Mouse (Mus musculus) cerebellum, adult 9-11 months (tissue): Measurements from ENCODE around the gene Fam83f.
A peak's percentile ranks its signal among the peaks of the same experiment; 100 is the strongest.

Experiments
- DNase-seq: peaks from one replicate; pipeline ENCODE4 v3.0.0; 2022

The Fam83f gene

GRCm38 (mm10) chr15:80671295-80672252 lies at the start of gene Fam83f:
Gene Fam83f (plus strand): TSS chr15:80671847.
- peak; percentile 14 for DNase-seq

GRCm38 (mm10) chr15:80623171-80623837 lies 48.3 kb upstream of the Fam83f start:
- peak; percentile 97 for DNase-seq

GRCm38 (mm10) chr15:80626472-80626871 lies 45.2 kb upstream of the Fam83f start:
- no peak for DNase-seq

GRCm38 (mm10) chr15:80630147-80630546 lies 41.5 kb upstream of the Fam83f start:
- DNase-seq: no peak

- no peak for DNase-seq
These were observed 40.9 kb upstream of the Fam83f start for GRCm38 (mm10) chr15:80630711-80631110.

GRCm38 (mm10) chr15:80631311-80631710 lies 40.3 kb upstream of the Fam83f start:
- no peak for DNase-seq

GRCm38 (mm10) chr15:80632280-80632893 lies 39.3 kb upstream of the Fam83f start:
- no peak for DNase-seq

GRCm38 (mm10) chr15:80634391-80635193 lies 37.1 kb upstream of the Fam83f start:
- DNase-seq: no peak

- no peak for DNase-seq
These were observed 34.8 kb upstream of the Fam83f start for GRCm38 (mm10) chr15:80636757-80637372.

- DNase-seq: no peak
These were observed 32.5 kb upstream of the Fam83f start for GRCm38 (mm10) chr15:80639071-80639702.

- no peak for DNase-seq
These were observed 31.8 kb upstream of the Fam83f start for GRCm38 (mm10) chr15:80639874-80640273.

- DNase-seq: no peak
These were observed 29.8 kb upstream of the Fam83f start for GRCm38 (mm10) chr15:80641702-80642435.

GRCm38 (mm10) chr15:80645006-80645797 lies 26.4 kb upstream of the Fam83f start:
- DNase-seq: no peak

GRCm38 (mm10) chr15:80648977-80649606 lies 22.6 kb upstream of the Fam83f start:
- no peak for DNase-seq

- DNase-seq: no peak
These were observed 21.2 kb upstream of the Fam83f start for GRCm38 (mm10) chr15:80650412-80650811.

GRCm38 (mm10) chr15:80653865-80654264 lies 17.8 kb upstream of the Fam83f start:
- DNase-seq: no peak

- DNase-seq: no peak
These were observed 12.7 kb upstream of the Fam83f start for GRCm38 (mm10) chr15:80658815-80659471.

GRCm38 (mm10) chr15:80660963-80661362 lies 10.7 kb upstream of the Fam83f start:
- DNase-seq: no peak

- no peak for DNase-seq
These were observed 7.2 kb upstream of the Fam83f start for GRCm38 (mm10) chr15:80664444-80664843.
